Mouse (Mus musculus): ENCODE results near the gene Myom3.

The Myom3 gene

DNA sequence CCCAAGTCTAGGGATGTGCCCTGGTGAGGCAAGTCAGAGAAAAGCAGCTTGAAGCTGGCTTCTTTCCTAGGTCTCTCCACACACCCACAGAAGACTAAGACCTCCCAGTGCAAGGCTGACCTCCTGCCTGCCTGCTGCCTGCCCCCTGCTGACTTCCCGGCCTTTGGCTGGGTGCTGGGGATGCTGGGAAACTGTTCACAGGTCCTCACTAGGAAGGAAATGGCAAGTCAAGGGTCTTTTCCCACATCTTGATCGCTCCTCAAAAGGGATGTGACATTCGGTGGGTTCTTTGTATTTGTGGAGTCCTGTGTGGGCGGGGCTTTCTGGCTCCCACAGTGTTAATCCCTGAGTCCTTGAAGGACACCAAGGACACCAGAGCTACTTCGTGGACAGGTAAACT, 44.7 kb downstream of the Myom3 start:
- no peak for DNase-seq (ENCODE audit: low read depth in 2 of 2, low spot score in 2 of 2)

GRCm38 (mm10) chr4:135814896-135815295, 55.4 kb downstream of the Myom3 start:
- no peak for DNase-seq (ENCODE audit: low read depth in 2 of 2, low spot score in 2 of 2)

DNA sequence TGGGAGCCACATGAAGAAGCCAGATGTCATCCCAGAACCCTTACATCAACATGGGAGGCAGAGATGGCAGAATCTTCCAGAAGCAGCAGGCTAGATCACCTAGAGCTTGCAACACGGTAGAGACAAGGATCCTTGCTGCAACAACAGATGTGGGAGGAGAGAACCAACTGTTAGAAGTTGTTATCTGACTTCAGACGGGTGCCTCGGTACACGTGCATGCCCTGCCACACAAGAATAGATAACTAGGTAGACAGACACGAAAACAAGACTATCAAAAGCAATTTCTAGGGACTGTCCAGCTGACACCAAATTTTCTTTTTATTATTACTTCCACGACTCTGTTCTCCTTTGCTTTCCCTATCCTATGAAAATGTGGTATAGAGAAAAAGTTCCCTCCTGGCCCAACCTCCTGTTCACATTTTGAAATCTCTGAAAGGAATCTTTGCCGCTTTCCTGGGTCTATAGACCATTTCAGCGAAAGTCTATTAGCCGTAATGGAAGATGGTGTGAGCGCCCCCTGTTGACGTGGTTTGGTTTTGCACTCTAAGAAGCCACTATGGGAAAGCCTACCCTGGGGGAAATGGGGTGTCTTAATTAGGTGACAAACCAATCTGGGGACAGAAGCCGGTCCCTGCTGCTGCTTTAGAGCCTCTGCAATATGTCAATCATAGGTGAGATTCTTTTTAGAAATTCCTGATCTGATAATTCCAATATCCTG, 57.5 kb downstream of the Myom3 start:
- peak; percentile 41 to 60 for DNase-seq (ENCODE audit: low read depth in 2 of 2, low spot score in 2 of 2)

GRCm38 (mm10) chr4:135818366-135818765, 58.9 kb downstream of the Myom3 start:
- no peak for DNase-seq (ENCODE audit: low read depth in 2 of 2, low spot score in 2 of 2)

GRCm38 (mm10) chr4:135819826-135820526, 60.5 kb downstream of the Myom3 start:
- no peak for DNase-seq (ENCODE audit: low read depth in 2 of 2, low spot score in 2 of 2)

DNA sequence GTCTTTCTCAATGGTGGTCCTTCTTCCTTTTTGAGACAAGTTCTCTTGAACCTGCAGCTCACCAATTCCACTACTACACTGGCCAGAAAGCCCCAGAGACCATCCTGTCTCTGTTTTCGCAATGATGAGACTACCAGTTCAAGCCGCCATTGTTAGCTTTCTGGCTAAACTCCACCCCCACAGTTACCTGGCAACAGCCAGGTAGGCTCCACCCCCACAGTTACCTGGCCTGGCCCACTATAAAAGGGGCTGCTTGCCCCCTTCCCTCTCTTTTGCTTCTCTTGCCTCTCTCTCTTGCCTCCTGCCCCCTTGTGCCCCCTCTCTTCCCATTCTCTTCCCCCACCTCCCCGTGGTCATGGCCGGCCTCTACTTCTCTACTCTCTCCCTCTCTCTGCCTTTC, 62.3 kb downstream of the Myom3 start:
- DNase-seq (ENCODE audit: low read depth in 2 of 2, low spot score in 2 of 2): no peak

- DNase-seq (ENCODE audit: low read depth in 2 of 2, low spot score in 2 of 2): peak; percentile 24 to 36
Measured at GRCm38 (mm10) chr4:135823298-135823697, 63.8 kb downstream of the Myom3 start.

DNA sequence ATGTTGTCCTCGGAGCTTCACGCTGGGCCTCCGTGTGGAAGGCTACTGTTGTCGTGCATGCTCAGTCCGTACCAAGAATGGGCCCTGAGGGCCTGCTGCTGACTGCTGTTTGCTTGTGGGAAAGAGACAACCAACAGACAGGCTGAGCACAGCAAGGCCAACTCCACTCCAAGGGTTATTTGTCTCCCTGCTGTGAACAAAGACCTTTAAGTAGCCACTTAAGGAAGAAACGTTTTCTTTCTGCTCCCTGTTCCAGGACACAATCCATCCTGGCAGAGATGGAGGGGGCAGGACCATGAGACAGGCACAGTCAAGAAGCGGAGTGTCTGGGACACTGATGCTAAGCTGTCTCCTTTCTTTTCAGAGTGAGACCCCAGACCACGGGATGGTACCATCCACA, 64.7 kb downstream of the Myom3 start:
- no peak for DNase-seq (ENCODE audit: low read depth in 2 of 2, low spot score in 2 of 2)

- DNase-seq (ENCODE audit: low read depth in 2 of 2, low spot score in 2 of 2): no peak
Measured at GRCm38 (mm10) chr4:135828491-135828890, 69.0 kb downstream of the Myom3 start.

DNA sequence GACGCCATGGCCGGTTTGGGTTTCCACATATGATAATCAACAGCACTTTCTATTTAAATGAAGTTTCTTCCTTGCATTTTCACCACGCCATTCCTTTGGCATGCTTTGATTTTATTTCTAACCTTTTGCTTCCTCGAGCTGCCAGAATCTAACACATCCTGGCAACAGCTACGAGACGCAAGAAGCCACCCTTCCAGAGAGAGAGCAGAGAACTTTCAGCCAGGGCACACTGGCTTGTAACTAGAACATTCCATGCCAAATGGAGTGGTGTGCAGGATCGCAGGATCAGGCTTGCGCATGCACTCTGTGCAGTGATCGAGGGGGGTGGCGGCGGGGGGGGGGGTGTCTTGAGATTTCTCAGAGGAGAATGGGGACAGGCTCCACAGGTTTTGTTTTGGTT, 72.6 kb downstream of the Myom3 start:
- no peak for DNase-seq (ENCODE audit: low read depth in 2 of 2, low spot score in 2 of 2)

- DNase-seq (ENCODE audit: low read depth in 2 of 2, low spot score in 2 of 2): no peak
Measured at GRCm38 (mm10) chr4:135833301-135834123, 74.0 kb downstream of the Myom3 start.

DNA sequence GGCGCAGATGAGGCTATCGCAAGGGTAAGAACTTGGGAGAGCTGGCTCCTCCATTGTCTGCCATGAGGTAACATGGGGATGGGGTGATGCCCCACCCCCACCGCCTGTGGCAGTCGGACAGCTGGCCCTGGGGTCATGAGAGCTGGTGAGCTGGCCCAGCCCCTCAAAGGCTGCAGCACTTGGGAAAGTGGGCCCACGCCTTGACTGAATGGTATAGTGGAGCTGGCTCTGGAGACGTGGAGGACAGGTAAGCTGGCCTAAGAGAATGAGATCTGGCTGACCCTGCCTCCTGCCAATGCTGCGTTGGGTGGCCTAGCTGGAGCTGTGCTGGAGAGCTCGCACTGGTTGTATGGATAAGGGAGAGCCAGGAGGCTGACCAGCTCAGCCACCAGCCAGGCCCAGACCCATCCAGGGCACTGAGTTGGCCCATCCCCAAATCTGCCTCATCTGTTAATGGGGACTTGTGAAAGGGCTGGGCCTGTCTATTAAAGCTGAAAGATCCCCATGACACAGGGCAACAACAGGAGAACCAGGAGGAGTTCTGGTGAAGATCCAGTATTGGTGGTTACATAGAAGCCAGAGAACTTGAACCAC, 74.7 kb downstream of the Myom3 start:
- DNase-seq (ENCODE audit: low read depth in 2 of 2, low spot score in 2 of 2): no peak

- no peak for DNase-seq (ENCODE audit: low read depth in 2 of 2, low spot score in 2 of 2)
Measured at GRCm38 (mm10) chr4:135838925-135839292, 79.4 kb downstream of the Myom3 start.

GRCm38 (mm10) chr4:135839293-135840011, 79.9 kb downstream of the Myom3 start:
- DNase-seq (ENCODE audit: low read depth in 2 of 2, low spot score in 2 of 2): no peak

- no peak for DNase-seq (ENCODE audit: low read depth in 2 of 2, low spot score in 2 of 2)
Measured at GRCm38 (mm10) chr4:135844400-135844799, 84.9 kb downstream of the Myom3 start.

DNA sequence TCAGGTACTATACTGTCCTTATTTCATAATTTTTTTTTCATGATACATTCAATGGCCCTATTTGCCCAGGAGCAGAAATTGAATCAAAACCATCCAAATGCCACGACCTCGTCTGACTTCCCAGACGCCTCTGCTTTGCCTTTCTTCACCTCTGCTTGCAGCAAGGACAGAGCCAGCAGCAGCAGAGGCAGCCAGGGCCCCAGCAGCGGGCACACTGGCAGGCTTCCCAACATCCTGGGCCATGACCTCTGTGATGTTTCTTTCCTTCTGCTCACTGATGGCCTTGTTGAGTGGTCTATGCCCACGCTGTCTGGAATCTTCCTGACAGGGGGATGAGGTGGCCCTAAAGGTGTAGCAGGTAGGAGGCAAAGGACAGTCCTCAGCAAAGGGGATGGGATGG, 88.1 kb downstream of the Myom3 start:
- DNase-seq (ENCODE audit: low read depth in 2 of 2, low spot score in 2 of 2): no peak

GRCm38 (mm10) chr4:135850411-135851095, 91.0 kb downstream of the Myom3 start:
- peak in 1 of 2 experiments; percentile 42 for DNase-seq (ENCODE audit: low read depth in 2 of 2, low spot score in 2 of 2)

GRCm38 (mm10) chr4:135851942-135852341, 92.4 kb downstream of the Myom3 start:
- DNase-seq (ENCODE audit: low read depth in 2 of 2, low spot score in 2 of 2): no peak

GRCm38 (mm10) chr4:135853987-135854546, 94.6 kb downstream of the Myom3 start:
- no peak for DNase-seq (ENCODE audit: low read depth in 2 of 2, low spot score in 2 of 2)

GRCm38 (mm10) chr4:135854630-135855029, 95.1 kb downstream of the Myom3 start:
- DNase-seq (ENCODE audit: low read depth in 2 of 2, low spot score in 2 of 2): no peak

Measured in CD8-positive naive resting alpha-beta T cell, adult 2 months (primary cell).